Comparison of ENCODE assay signal across 8 mouse cellular contexts in genomic region chr15:82047080-82047883, GRCm38 (mm10). TPM values are rescaled to one million over a fixed set of nuclear protein-coding genes. Genes with fewer than 3 reads are reported as not detected.
DNase-seq lines count a peak whose midpoint lies in the region; ATAC-seq lines count a peak whose summit lies in the region.

Gene Snu13 (minus strand): TSS chr15:82047598.

- peak within 1 kb of the TSS; percentile 99 for H3K4me3 ChIP-seq in hindbrain, embryonic 13.5 days

- H3K36me3 ChIP-seq in hindbrain, embryonic 13.5 days: peaks cover 13% of the 10 kb centered on the region

- peaks cover 11% of the 10 kb centered on the region; the same call in 1 of the 2 replicates for H3K27me3 ChIP-seq in hindbrain, embryonic 13.5 days

- no peaks in the 10 kb centered on the region for H3K9me3 ChIP-seq in hindbrain, embryonic 13.5 days

- under 1% methylated on average over 72 of the region's 74 CpGs for WGBS in hindbrain, embryonic 13.5 days

- peaks cover 28% of the 10 kb centered on the region for H3K4me1 ChIP-seq in hindbrain, embryonic 13.5 days (replicated peaks)

- peak within 1 kb of the TSS; percentile 89 for H3K27ac ChIP-seq in hindbrain, embryonic 13.5 days

- peak; percentile 90 for DNase-seq in Muller cell, postnatal 12 days (ENCODE audit: inconsistent ontology term)
- peak; percentile 96 to 97 for DNase-seq in cerebellum, postnatal 10 days
- DNase-seq in frontal cortex, postnatal 14 days (ENCODE audit: low spot score in 2 of 2): peak; percentile 83 to 92
- DNase-seq in layer of hippocampus, postnatal 25 days (ENCODE audit: extremely low spot score in 1 of 2, low spot score in 1 of 2): peak; percentile 90 to 92
- DNase-seq in lung, postnatal 25 days (ENCODE audit: low spot score): peak; percentile 94
- DNase-seq in retina, embryonic 14.5 days (ENCODE audit: low spot score): peak; percentile 94
- DNase-seq in thymus, postnatal 4 days: peak; percentile 96

- H3K9ac ChIP-seq in hindbrain, embryonic 13.5 days: peak within 1 kb of the TSS; percentile 97

- ATAC-seq in hindbrain, embryonic 13.5 days (ENCODE audit: low FRiP score): peak; percentile 91

- peak within 1 kb of the TSS; percentile 99 for H3K4me2 ChIP-seq in hindbrain, embryonic 13.5 days

RNA-seq across cellular contexts. Expression of gene Snu13, which starts in this region (rescaled TPM):
- polyA plus RNA-seq in hindbrain, embryonic 13.5 days (2015; fragmentation: Nextera tagmentation; extraction: Ambion mirVana): 225 and 241 TPM in 2 replicates
- 100 to 1,000 TPM; 103 to 104 TPM for total RNA-seq in layer of hippocampus, postnatal 25 days (2021)

Comparison
In these comparisons a context has a peak if more than half of its experiments do, and no peak if none do; other contexts are left out.
1. Peak in every context shown above with its lines: DNase-seq, ATAC-seq, H3K4me3 ChIP-seq and H3K27ac ChIP-seq.